Mouse (Mus musculus): ENCODE measurements at regions not wholly inside any gene's neighbourhood (a gene's known extent, or its start where the extent isn't known, plus 50 kb on each side); places are given as distances from the start of the nearest gene placed in this dataset.

DNA sequence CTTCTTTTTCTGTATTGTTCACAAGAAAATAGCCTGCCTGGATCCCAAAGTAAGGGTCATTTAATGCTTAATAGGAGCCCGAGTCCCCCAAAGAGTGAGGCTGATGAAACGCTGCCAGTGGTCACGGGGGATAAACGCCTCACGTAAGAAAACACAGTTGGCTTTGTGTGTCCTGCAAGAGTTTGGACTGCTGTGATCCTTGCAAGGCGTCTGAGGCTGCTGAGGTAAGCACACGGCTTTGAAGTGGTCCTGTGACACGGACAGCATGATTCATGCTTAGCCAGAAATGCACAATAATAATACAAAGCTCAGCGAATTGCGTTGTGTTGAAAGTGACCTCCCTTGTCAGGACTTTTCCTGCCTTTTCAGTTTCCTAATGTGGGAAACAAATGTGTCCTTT lies 158.8 kb downstream of the Lyplal1 start:
- TF ChIP-seq CTCF (IDR thresholded peaks at IDR 0.05; ENCODE audit: low read depth), result no peak
- TF ChIP-seq EP300 (IDR thresholded peaks at IDR 0.05; ENCODE audit: low read depth), result no peak
